In genomic region chr1:186833441-186833895, GRCm38 (mm10) we compare ENCODE assay signal across 9 mouse cellular contexts.
DNase-seq lines count a peak whose midpoint lies in the region; TF ChIP-seq lines count a peak whose summit lies in the region.
"Had no signal": no experiment of that assay in that cellular context is flagged by ENCODE, and none has a peak within 500 bp of the region (broad histone marks: within the 10 kb centered on the region; RNA-seq: fewer than 3 reads in every experiment).

No protein-coding gene starts in this region.

- peaks cover 18% of the 10 kb centered on the region for H3K4me1 ChIP-seq in midbrain, embryonic 10.5 days

- no peak for DNase-seq in layer of hippocampus, adult 2 months (ENCODE audit: low spot score in 2 of 2)
- DNase-seq in layer of hippocampus, adult 11-12 months (ENCODE audit: low spot score) = no peak
- DNase-seq in embryo, embryonic 10.5 days (ENCODE audit: low spot score) = peak; percentile 63
- DNase-seq in heart, postnatal 10 days = peak; percentile 6 to 17
- DNase-seq in midbrain, embryonic 10.5 days (ENCODE audit: low spot score) = peak; percentile 62
- no peak for DNase-seq in frontal cortex, postnatal 14 days (ENCODE audit: low spot score in 2 of 2)
- DNase-seq in left cerebral cortex, adult 8-10 months (ENCODE audit: low spot score in 2 of 2) = no peak
- DNase-seq in spleen, postnatal 4 days (ENCODE audit: low spot score in 2 of 2) = no peak

- H3K36me3 ChIP-seq in midbrain, embryonic 10.5 days = no peaks in the 10 kb centered on the region

- peaks cover 41% of the 10 kb centered on the region for H3K27me3 ChIP-seq in midbrain, embryonic 10.5 days (ENCODE audit: low read depth, poor library complexity, severe bottlenecking)

- no peak for TF ChIP-seq CTCF in layer of hippocampus, adult 2 months (conservative IDR thresholded peaks at IDR 0.05)

- no peak overlapping the region for H3K27ac ChIP-seq in layer of hippocampus, adult 2 months
- H3K27ac ChIP-seq in midbrain, embryonic 10.5 days (replicated peaks) = peak overlapping the region; percentile 83
- H3K27ac ChIP-seq: macrophage had no signal

- H3K9me3 ChIP-seq in midbrain, embryonic 10.5 days (replicated peaks) = no peaks in the 10 kb centered on the region

- intact Hi-C loops in heart, postnatal 10 days (cut with DNase I) = loop anchor here (5.0 kb wide), 1 partner anchor 199 kb away; no protein-coding TSS in a partner anchor

- under 1% methylated on average over 17 of the region's 17 CpGs for WGBS in midbrain, embryonic 10.5 days

- H3K4me3 ChIP-seq in layer of hippocampus, adult 2 months = peak overlapping the region; percentile 1; the same call in 1 of the 2 replicates
- H3K4me3 ChIP-seq in midbrain, embryonic 10.5 days = peak overlapping the region; percentile 61

Comparison
In these comparisons a context has a peak if more than half of its experiments do, and no peak if none do; other contexts are left out.
1. DNase-seq: peak in embryo, embryonic 10.5 days (single experiment), heart, postnatal 10 days (2 of 2) and midbrain, embryonic 10.5 days (single experiment); none in layer of hippocampus, adult 2 months (0 of 2), layer of hippocampus, adult 11-12 months (single experiment), frontal cortex, postnatal 14 days (0 of 2), left cerebral cortex, adult 8-10 months (0 of 2) and spleen, postnatal 4 days (0 of 2).